Mouse (Mus musculus) layer of hippocampus, adult 9-10 months (tissue): ENCODE results near the gene Gemin4.
"Not testable (repeated sequence)": the region's sequence is repeated elsewhere in the genome, so short reads cannot be mapped to it uniquely, and the experiment has no call there.

Source experiments
- DNase-seq: peaks from one replicate; pipeline ENCODE4 v3.0.0; 2022; ENCODE audit warnings: low spot score

Gene Gemin4

GRCm38 (mm10) chr11:76216049-76216540 lies 1.4 kb downstream of the Gemin4 start:
- DNase-seq: no peak

DNA sequence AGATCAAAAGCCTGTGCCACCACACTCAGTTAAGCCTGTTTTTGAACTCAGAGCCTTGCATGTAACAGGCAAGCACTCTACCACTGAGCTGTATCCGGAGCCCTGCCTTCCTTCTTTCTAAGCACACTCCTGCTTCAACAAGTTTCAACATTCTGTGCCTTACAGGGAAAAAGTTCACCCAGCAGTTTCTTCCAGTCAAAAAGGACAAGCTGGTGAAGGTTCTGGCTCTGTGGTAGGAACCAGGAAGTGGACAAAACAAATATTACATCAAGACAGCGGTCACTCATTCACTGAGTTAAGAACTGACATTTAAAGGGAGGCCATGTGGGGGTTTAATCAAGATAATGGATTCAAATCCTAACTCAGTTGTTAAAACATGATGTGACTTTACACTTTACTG lies 2.5 kb downstream of the Gemin4 start:
- DNase-seq: no peak

GRCm38 (mm10) chr11:76213841-76214240 lies 3.6 kb downstream of the Gemin4 start:
- DNase-seq: no peak

GRCm38 (mm10) chr11:76211595-76211994 lies 5.9 kb downstream of the Gemin4 start:
- DNase-seq: not testable (repeated sequence)

GRCm38 (mm10) chr11:76210228-76210985 lies 7.1 kb downstream of the Gemin4 start:
- DNase-seq: no peak

DNA sequence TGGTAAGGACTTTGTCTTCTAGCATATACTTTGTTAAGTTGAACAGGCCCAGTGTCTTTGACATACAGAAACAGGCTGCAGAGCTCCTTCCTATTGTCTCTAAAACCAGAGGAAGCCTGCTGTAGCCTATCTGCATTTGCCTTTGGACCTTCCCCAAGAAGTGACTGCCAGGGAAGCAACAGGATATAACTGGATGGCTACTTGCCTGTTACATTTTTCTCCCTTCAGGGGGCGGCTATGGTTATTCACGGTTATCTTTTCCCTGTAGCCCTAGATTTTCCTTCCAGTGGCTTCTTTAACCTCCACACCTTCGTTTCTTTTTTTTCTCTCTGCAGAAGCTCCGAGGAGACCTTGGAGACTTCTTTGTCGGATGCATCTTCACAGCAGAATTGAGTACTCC lies 10.7 kb downstream of the Gemin4 start:
- DNase-seq: no peak

DNA sequence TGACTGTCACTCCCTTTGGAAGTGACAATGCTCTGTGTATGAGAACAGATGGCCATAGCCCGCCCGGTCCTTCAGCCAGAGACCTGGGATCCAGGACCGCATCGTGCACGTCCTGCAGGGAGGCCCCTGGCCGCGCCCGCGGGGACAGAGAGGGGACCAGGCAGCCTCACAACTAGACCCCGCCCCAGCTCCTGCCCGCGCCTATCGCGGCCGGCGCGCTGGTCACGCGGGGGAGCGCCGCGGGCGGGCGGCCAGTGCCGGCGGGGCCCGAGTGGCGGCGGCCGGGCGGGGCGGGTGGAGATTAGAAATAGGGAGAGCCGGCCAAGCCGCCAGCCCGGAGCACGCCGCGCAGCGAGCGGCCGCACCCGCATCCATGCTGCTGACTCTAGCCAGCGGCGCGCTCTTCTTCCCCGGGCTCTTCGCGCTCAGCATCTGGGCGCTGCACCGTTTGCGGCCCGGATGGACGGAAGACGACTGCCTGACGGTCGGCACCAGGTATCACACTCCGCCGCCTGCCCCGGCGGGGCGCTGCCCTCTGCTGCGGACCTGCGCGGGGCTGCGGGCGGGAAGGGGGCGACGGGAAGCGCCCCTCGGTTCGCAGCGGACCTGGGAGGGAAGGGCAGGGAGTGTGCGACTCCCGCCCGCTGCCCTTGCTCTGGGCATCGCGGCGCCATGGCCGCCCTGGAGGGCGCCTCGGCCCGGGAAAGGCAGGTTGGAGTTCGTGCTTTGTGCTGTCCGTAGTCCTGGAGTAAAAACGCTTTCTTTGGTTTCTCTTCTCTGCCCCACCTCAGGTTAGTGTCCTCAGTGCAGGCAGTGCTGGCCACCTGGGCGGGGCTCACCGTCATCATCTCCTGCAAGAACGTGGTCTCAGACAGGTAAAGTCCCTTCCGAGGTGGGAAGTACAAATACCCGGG lies 15.4 kb downstream of the Gemin4 start:
- DNase-seq: peak; percentile 46

GRCm38 (mm10) chr11:76196977-76197469 lies 20.4 kb downstream of the Gemin4 start:
- no peak for DNase-seq

DNA sequence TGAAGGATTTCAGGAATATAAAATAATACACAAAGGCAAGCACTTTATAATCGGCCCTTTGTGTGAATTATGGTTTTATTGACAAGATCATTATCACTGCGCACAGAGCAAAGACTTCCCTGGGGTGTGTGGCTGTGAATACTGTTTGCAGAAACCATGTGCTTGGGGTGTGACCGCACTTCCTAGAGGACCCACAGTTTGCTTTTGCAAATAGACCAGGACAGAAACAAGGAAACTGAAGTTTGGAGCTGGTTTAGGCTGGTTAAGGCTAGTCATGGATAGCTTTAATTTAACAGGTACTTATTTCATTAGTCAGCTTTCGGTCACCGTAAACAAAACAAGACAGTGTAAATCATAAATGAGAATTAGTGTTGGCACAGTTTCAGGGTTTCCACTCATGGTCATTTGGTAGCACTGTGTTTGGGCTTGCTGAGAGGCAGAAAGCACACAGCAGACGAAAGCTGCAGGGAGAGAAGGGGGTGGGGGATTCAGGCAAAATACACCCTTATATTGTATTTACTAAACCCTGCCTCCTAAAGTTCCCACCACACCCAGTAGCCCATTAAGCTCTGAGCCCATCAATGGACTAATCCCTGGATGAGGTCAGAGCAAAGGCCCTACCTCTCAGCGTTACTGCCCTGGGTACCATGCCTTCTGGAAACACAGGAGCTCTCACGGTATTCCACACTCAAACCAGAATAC lies 21.0 kb downstream of the Gemin4 start:
- DNase-seq: no peak

GRCm38 (mm10) chr11:76186908-76187307 lies 30.6 kb downstream of the Gemin4 start:
- DNase-seq: no peak

GRCm38 (mm10) chr11:76183745-76184144 lies 33.7 kb downstream of the Gemin4 start:
- no peak for DNase-seq

GRCm38 (mm10) chr11:76180146-76180540 lies 37.3 kb downstream of the Gemin4 start:
- DNase-seq: no peak

- DNase-seq: peak; percentile 69
Observed at GRCm38 (mm10) chr11:76179495-76180145, 37.8 kb downstream of the Gemin4 start, which contains the start of the genes Vps53 and Fam57a. Gene Vps53, minus strand, starts transcription at chr11:76179647. Gene Fam57a, plus strand, starts transcription at chr11:76179671.

DNA sequence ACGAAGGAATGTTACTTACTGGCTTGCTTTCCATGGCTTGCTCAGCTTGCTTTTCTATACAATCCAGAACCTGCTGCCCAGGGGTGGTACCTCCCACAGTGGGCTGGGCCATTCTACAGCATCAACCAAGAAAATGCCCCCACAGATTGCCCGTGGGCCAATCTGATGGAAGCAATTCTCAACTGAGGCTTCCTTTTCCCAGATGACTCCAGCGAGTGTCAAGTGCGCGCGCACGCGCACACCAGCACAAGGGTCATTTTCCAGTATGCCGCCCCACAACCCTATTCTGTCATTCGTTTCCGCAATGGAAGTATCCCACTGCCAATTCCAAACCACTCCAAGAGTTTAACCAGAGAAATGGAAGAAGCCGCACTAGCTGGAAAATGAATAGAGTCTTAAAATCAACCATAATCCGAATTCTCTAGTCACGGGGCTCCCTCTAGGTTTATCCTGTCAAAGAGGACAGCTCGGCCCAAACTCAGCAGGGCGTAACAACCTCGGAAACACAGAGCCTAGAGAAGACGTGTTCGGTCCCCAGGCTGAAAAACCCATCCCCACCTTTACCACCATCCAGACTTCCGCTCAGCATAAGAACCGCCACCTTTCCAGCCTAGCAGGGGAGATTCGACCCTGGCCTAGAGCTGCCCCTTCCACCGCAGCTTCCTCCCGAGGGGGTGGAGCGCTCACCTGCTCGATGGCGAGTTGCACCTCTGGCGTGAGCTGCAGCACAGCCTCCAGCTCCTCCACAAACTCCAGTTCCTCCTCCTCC lies 38.6 kb downstream of the Gemin4 start:
- no peak for DNase-seq

- DNase-seq: no peak
Observed at GRCm38 (mm10) chr11:76170207-76170606, 47.3 kb downstream of the Gemin4 start.

- no peak for DNase-seq
Observed at GRCm38 (mm10) chr11:76168976-76169375, 48.5 kb downstream of the Gemin4 start.

DNA sequence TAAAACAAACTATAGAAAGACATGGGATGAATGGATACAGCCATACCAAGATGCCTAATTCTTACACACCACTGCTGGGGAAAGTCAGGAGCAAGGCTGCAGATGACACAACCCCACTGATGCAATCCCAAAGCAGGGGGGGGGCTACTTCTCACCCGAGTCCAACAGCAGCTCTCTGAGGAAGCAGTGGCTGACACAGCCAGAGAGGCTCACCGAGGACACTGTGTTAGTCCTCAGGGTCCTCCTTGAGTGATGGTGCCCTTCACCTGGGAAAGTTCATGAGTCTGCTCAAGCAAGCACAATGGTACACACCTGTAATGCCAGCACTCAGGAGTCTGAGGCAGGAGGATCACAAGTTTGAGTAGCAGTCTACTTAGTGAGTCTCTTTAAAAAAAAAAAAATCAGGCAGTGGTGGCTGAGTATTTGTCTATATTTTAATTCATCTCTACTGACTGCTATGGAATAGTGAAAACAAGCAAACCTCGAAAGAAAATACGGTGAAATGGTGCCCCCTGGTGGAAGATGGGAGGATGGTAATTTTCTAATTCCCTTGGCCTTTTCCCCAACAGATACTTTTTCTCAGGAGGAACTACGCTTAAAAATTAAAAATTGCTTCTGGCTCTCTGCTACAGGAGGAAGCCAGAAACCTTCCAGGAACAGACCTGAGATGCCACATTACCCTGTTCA lies 50.2 kb downstream of the Gemin4 start:
- no peak for DNase-seq

DNA sequence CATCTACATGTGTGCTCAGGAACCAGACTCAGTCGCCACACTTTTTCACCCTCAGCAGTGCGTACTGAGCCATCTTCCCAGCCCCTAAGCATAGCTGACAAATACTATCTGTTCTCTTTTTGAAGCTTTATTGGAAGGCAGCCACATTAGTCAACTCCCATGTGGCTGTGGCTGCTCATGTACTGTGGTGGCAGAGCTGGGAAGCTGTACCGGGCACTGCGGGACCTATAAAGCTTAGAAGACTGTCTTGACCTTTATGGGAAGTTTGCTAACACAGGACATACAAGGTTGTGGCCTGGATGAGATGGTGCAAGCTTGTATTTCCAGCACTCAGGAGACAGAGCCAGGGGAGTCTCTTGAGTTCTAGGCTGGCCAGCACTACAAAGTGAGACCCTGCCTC lies 50.8 kb downstream of the Gemin4 start:
- DNase-seq: no peak
